12 mouse cellular contexts compared by ENCODE assay signal in the genomic region with DNA sequence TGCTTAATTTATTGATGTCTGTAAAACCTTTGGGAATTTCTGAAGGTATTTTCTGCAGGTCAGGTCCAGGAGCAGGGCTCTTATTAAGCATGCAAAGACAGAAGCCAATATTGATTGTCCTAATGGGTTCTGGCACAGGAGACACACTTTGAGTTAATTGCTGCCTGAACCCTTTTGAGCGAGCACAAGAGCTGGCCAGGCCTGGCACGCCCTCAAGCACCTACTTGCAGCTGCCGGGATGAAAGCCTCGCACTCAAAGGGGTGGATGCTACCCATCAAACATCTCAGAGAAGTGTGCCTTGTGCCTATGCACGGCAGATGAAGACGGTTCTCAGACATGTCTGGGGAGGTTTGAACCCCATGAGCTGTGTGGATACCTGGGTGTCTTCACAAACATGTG.
DNase-seq lines count a peak whose midpoint lies in the region; ATAC-seq and TF ChIP-seq lines count a peak whose summit lies in the region.
"Had no signal": no experiment of that assay in that cellular context is flagged by ENCODE, and none has a peak within 500 bp of the region (broad histone marks: within the 10 kb centered on the region; RNA-seq: fewer than 3 reads in every experiment).

No protein-coding gene starts in this region.

- WGBS in forebrain, postnatal 0 days = 18% methylated on average over 6 of the region's 6 CpGs

- TF ChIP-seq CTCF in forebrain, postnatal 0 days (IDR thresholded peaks at IDR 0.05; ENCODE audit: low read depth) = no peak

- no peak overlapping the region for H3K4me3 ChIP-seq in forebrain, postnatal 0 days (ENCODE audit: low read depth, low read length)

- ATAC-seq in forebrain, postnatal 0 days = peak; percentile 40; the same call in 1 of the 2 replicates

- no peak overlapping the region for H3K27ac ChIP-seq in forebrain, postnatal 0 days (ENCODE audit: low read depth, low read length)
- H3K27ac ChIP-seq: macrophage had no signal

- H3K27me3 ChIP-seq in forebrain, postnatal 0 days (ENCODE audit: insufficient read depth, low read length) = no peaks in the 10 kb centered on the region

- intact Hi-C loops in heart, postnatal 25 days (cut with DNase I) = no loop called here

- no peak overlapping the region for H3K4me2 ChIP-seq in forebrain, postnatal 0 days (ENCODE audit: low read depth)
- H3K4me2 ChIP-seq: liver, embryonic 11.5 days had no signal

- no peaks in the 10 kb centered on the region for H3K9me3 ChIP-seq in forebrain, postnatal 0 days (ENCODE audit: low read length)

- H3K36me3 ChIP-seq in forebrain, postnatal 0 days (ENCODE audit: insufficient read depth) = no peaks in the 10 kb centered on the region

- no peak overlapping the region for H3K9ac ChIP-seq in forebrain, postnatal 0 days

- peak; percentile 64 for DNase-seq in heart, adult 11 months
- DNase-seq in heart, postnatal 25 days (ENCODE audit: low spot score) = no peak
- peak; percentile 57 for DNase-seq in kidney, adult 9 months
- DNase-seq in kidney, postnatal 4 days = no peak
- peak; percentile 33 for DNase-seq in ES-CJ7 (ENCODE audit: low read depth, low spot score)
- DNase-seq in forebrain, postnatal 0 days = no peak
- DNase-seq in urinary bladder, adult 2 months (ENCODE audit: low spot score) = no peak
- DNase-seq in T-cell, adult 2 months (ENCODE audit: low spot score) = no peak
- DNase-seq: cerebellum, postnatal 36 days; thymus, adult 2 months had no signal

- peaks cover 13% of the 10 kb centered on the region; the same call in 1 of the 2 replicates for H3K4me1 ChIP-seq in forebrain, postnatal 0 days (ENCODE audit: insufficient read depth)

Comparison
In these comparisons a context has a peak if more than half of its experiments do, and no peak if none do; other contexts are left out.
1. DNase-seq: peak in heart, adult 11 months (single experiment), kidney, adult 9 months (single experiment) and ES-CJ7 (single experiment); none in heart, postnatal 25 days (single experiment), kidney, postnatal 4 days (0 of 2), forebrain, postnatal 0 days (single experiment), urinary bladder, adult 2 months (single experiment) and T-cell, adult 2 months (single experiment).